Mouse (Mus musculus): ENCODE measurements at regions not wholly inside any gene's neighbourhood (a gene's known extent, or its start where the extent isn't known, plus 50 kb on each side); places are given as distances from the start of the nearest gene placed in this dataset.

DNA sequence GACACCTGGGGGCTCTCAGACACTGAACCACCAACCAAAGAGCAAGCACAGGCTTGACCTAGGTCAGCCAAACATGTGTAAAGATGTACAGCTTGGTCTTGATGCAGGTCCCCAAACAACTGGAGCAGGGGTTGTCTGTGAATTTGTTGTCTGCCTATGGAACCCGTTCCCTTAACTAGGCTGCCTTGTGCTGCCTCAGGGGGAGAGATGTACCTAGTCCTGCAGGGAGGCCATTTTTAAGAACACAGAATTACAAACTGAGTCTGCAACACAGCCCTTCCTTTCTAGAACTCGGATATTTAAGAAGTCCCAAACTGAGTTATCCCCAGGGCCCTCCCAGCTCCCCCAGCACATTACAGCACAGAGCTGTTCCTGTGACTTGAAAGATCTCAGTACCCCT lies 57.5 kb upstream of the Lama4 start:
- TF ChIP-seq ZC3H11A (IDR thresholded peaks at IDR 0.05; ENCODE audit: low read depth, low read length) (no peak), CTCF (IDR thresholded peaks at IDR 0.05 in 2 of 3, conservative IDR thresholded peaks at IDR 0.05 in 1 of 3; ENCODE audit: control insufficient read depth in 1 of 3, insufficient read depth in 1 of 3, low read depth in 2 of 3, low read length in 3 of 3, poor library complexity in 1 of 3, severe bottlenecking in 1 of 3) (no peak), POLR2A (IDR thresholded peaks at IDR 0.05; ENCODE audit: control insufficient read depth in 1 of 2, insufficient read depth in 1 of 2, low read depth in 1 of 2, low read length in 2 of 2, poor library complexity in 1 of 2) (no peak), POLR2AphosphoS2 (IDR thresholded peaks at IDR 0.05; ENCODE audit: low read length) (no peak), POLR2AphosphoS5 (IDR thresholded peaks at IDR 0.05; ENCODE audit: borderline replicate concordance, low read depth, low read length) (no peak), GATA1 (IDR thresholded peaks at IDR 0.05; ENCODE audit: low read depth, low read length) (no peak)
